Mouse (Mus musculus): Measurements from ENCODE around the gene Uspl1. TPM values are rescaled to one million over a fixed set of nuclear protein-coding genes. Genes with fewer than 3 reads are reported as not detected.

Gene Uspl1
- polyA plus RNA-seq, 1 experiment from 2014 or later: 12.4 TPM

GRCm38 (mm10) chr5:149203796-149204375 lies 19.7 kb downstream of the Uspl1 start:
- no peak for DNase-seq
- WGBS (ENCODE audit: insufficient replicate concordance): 62% methylated on average over 4 of the region's 4 CpGs
- peaks cover 70% of the 10 kb centered on the region for H3K36me3 ChIP-seq (replicated peaks; ENCODE audit: insufficient read depth, low read length)
- ATAC-seq: no peak
- H3K9ac ChIP-seq (replicated peaks): no peak overlapping the region
- H3K27me3 ChIP-seq (ENCODE audit: insufficient read depth, low read length): no peaks in the 10 kb centered on the region
- TF ChIP-seq EP300 (IDR thresholded peaks at IDR 0.05; ENCODE audit: low read depth): no peak
- no peak for TF ChIP-seq CTCF (IDR thresholded peaks at IDR 0.05; ENCODE audit: low read depth)
- H3K4me3 ChIP-seq (ENCODE audit: low read depth, low read length): no peak overlapping the region
- H3K4me2 ChIP-seq (ENCODE audit: low read depth, low read length): no peak overlapping the region
- no peak overlapping the region for H3K27ac ChIP-seq (ENCODE audit: low read depth)
- no peaks in the 10 kb centered on the region for H3K9me3 ChIP-seq (ENCODE audit: low read length)
- H3K4me1 ChIP-seq (ENCODE audit: insufficient read depth): peaks cover 5% of the 10 kb centered on the region; the same call in 1 of the 2 replicates

- no peak for DNase-seq
- H3K27me3 ChIP-seq (ENCODE audit: insufficient read depth, low read length): no peaks in the 10 kb centered on the region
- WGBS (ENCODE audit: insufficient replicate concordance): 80% methylated on average over 7 of the region's 7 CpGs
- H3K4me2 ChIP-seq (ENCODE audit: low read depth, low read length): no peak overlapping the region
- ATAC-seq: no peak
- H3K4me3 ChIP-seq (ENCODE audit: low read depth, low read length): no peak overlapping the region
- peaks cover 69% of the 10 kb centered on the region for H3K36me3 ChIP-seq (replicated peaks; ENCODE audit: insufficient read depth, low read length)
- H3K27ac ChIP-seq (ENCODE audit: low read depth): 0 out of 2 replicates have a peak overlapping the region, but pooled peaks have one; percentile 7
- TF ChIP-seq CTCF (IDR thresholded peaks at IDR 0.05; ENCODE audit: low read depth) (no peak), EP300 (IDR thresholded peaks at IDR 0.05; ENCODE audit: low read depth) (no peak)
- H3K9ac ChIP-seq (replicated peaks): no peak overlapping the region
- no peaks in the 10 kb centered on the region for H3K9me3 ChIP-seq (ENCODE audit: low read length)
- H3K4me1 ChIP-seq (ENCODE audit: insufficient read depth): no peaks in the 10 kb centered on the region
Measured at GRCm38 (mm10) chr5:149204822-149205221, 20.7 kb downstream of the Uspl1 start.

GRCm38 (mm10) chr5:149205265-149205664 lies 21.1 kb downstream of the Uspl1 start:
- peaks cover 73% of the 10 kb centered on the region for H3K36me3 ChIP-seq (replicated peaks; ENCODE audit: insufficient read depth, low read length)
- no peak for ATAC-seq
- 82% methylated on average over 8 of the region's 8 CpGs for WGBS (ENCODE audit: insufficient replicate concordance)
- TF ChIP-seq CTCF (IDR thresholded peaks at IDR 0.05; ENCODE audit: low read depth): no peak
- no peak for TF ChIP-seq EP300 (IDR thresholded peaks at IDR 0.05; ENCODE audit: low read depth)
- H3K27ac ChIP-seq (ENCODE audit: low read depth): no peak overlapping the region
- no peak overlapping the region for H3K4me2 ChIP-seq (ENCODE audit: low read depth, low read length)
- no peak overlapping the region for H3K9ac ChIP-seq (replicated peaks)
- H3K9me3 ChIP-seq (ENCODE audit: low read length): no peaks in the 10 kb centered on the region
- H3K27me3 ChIP-seq (ENCODE audit: insufficient read depth, low read length): no peaks in the 10 kb centered on the region
- no peaks in the 10 kb centered on the region for H3K4me1 ChIP-seq (ENCODE audit: insufficient read depth)
- H3K4me3 ChIP-seq (ENCODE audit: low read depth, low read length): no peak overlapping the region
- DNase-seq: no peak

- no peak overlapping the region for H3K4me2 ChIP-seq (ENCODE audit: low read depth, low read length)
- H3K9me3 ChIP-seq (ENCODE audit: low read length): no peaks in the 10 kb centered on the region
- ATAC-seq (no peak), DNase-seq (no peak)
- no peaks in the 10 kb centered on the region for H3K4me1 ChIP-seq (ENCODE audit: insufficient read depth)
- H3K27ac ChIP-seq (ENCODE audit: low read depth): no peak overlapping the region
- H3K4me3 ChIP-seq (ENCODE audit: low read depth, low read length): no peak overlapping the region
- no peaks in the 10 kb centered on the region for H3K27me3 ChIP-seq (ENCODE audit: insufficient read depth, low read length)
- peaks cover 78% of the 10 kb centered on the region for H3K36me3 ChIP-seq (replicated peaks; ENCODE audit: insufficient read depth, low read length)
- no peak for TF ChIP-seq EP300 (IDR thresholded peaks at IDR 0.05; ENCODE audit: low read depth)
- 92% methylated on average over 5 of the region's 5 CpGs for WGBS (ENCODE audit: insufficient replicate concordance)
- H3K9ac ChIP-seq (replicated peaks): no peak overlapping the region
Measured at GRCm38 (mm10) chr5:149206286-149206685, 22.1 kb downstream of the Uspl1 start.

GRCm38 (mm10) chr5:149207661-149208060 lies 23.5 kb downstream of the Uspl1 start:
- no peak for ATAC-seq

GRCm38 (mm10) chr5:149208776-149209175 lies 24.6 kb downstream of the Uspl1 start:
- Histone ChIP-seq H3K4me3 (ENCODE audit: low read depth, low read length) (no peak overlapping the region), H3K27ac (ENCODE audit: low read depth) (no peak overlapping the region), H3K4me2 (ENCODE audit: low read depth, low read length) (no peak overlapping the region), H3K4me1 (ENCODE audit: insufficient read depth) (no peaks in the 10 kb centered on the region), H3K27me3 (ENCODE audit: insufficient read depth, low read length) (no peaks in the 10 kb centered on the region), H3K36me3 (replicated peaks; ENCODE audit: insufficient read depth, low read length) (peaks cover 76% of the 10 kb centered on the region), H3K9me3 (ENCODE audit: low read length) (no peaks in the 10 kb centered on the region), H3K9ac (replicated peaks) (no peak overlapping the region)
- no peak for ATAC-seq
- DNase-seq: no peak
- WGBS (ENCODE audit: insufficient replicate concordance): 92% methylated on average over 7 of the region's 7 CpGs
- TF ChIP-seq CTCF (IDR thresholded peaks at IDR 0.05; ENCODE audit: low read depth) (no peak), EP300 (IDR thresholded peaks at IDR 0.05; ENCODE audit: low read depth) (no peak)

More at GRCm38 (mm10) chr5:149207661-149208060, 23.5 kb downstream of the Uspl1 start:
- Histone ChIP-seq H3K4me1 (ENCODE audit: insufficient read depth) (no peaks in the 10 kb centered on the region), H3K27me3 (ENCODE audit: insufficient read depth, low read length) (no peaks in the 10 kb centered on the region), H3K9ac (replicated peaks) (no peak overlapping the region), H3K9me3 (ENCODE audit: low read length) (no peaks in the 10 kb centered on the region), H3K36me3 (replicated peaks; ENCODE audit: insufficient read depth, low read length) (peaks cover 75% of the 10 kb centered on the region), H3K27ac (ENCODE audit: low read depth) (no peak overlapping the region), H3K4me3 (ENCODE audit: low read depth, low read length) (no peak overlapping the region), H3K4me2 (ENCODE audit: low read depth, low read length) (no peak overlapping the region)
- 86% methylated on average over 6 of the region's 6 CpGs for WGBS (ENCODE audit: insufficient replicate concordance)
- TF ChIP-seq EP300 (IDR thresholded peaks at IDR 0.05; ENCODE audit: low read depth) (no peak), CTCF (IDR thresholded peaks at IDR 0.05; ENCODE audit: low read depth) (no peak)
- DNase-seq: no peak

All from liver, postnatal 0 days (tissue).